Mouse (Mus musculus) heart, postnatal 0 days (tissue): ENCODE results near the gene Olfr183.

Experiments used
- CTCF ChIP-seq: IDR thresholded peaks from 2 replicates; pipeline ENCODE4 v1.5.1; 2016; ENCODE audit warnings: antibody characterized with exemption, control low read depth, low read depth
- EP300 ChIP-seq: IDR thresholded peaks from 2 replicates; pipeline ENCODE4 v1.6.1; 2016; ENCODE audit warnings: antibody characterized with exemption, low read depth

DNA sequence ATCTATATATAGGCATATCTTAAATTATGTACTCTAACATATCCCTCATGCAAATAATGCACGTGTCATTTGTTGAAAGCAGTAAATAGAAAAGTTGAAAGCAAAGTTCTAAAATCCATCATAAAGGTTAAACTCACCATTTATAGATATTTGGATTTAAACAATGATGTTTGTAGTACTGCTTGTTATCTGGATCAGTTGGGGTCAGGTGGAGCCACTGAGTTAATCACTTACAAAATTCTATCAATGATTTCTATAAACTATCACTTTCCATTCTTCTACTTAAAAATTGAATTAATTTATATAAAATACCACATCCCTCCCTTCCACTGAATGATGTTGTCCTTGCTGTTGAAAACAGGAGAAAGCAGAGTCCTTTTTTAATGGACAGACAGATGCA is 53.7 kb downstream of the Olfr183 start:
- TF ChIP-seq EP300 (no peak), CTCF (no peak)
